Mouse (Mus musculus): ENCODE data around the gene Plagl1. TPM values are rescaled to one million over a fixed set of nuclear protein-coding genes. Genes with fewer than 3 reads are reported as not detected.

The Plagl1 gene
- polyA plus RNA-seq, 1 experiment from 2014 or later: 55.8 TPM

- no peak overlapping the region for H3K9ac ChIP-seq (replicated peaks; ENCODE audit: low read length)
- DNase-seq (no peak), ATAC-seq (ENCODE audit: low FRiP score, low TSS enrichment) (no peak)
- H3K36me3 ChIP-seq (ENCODE audit: control insufficient read depth, insufficient read depth, low read length): no peaks in the 10 kb centered on the region
- H3K4me3 ChIP-seq (replicated peaks; ENCODE audit: low read depth, low read length): no peak overlapping the region
- no peaks in the 10 kb centered on the region for H3K27me3 ChIP-seq (ENCODE audit: control insufficient read depth, insufficient read depth, low read length)
- H3K9me3 ChIP-seq (ENCODE audit: control insufficient read depth, low read length): no peaks in the 10 kb centered on the region
- 69% methylated on average over 4 of the region's 4 CpGs for WGBS
- no peak overlapping the region for H3K4me2 ChIP-seq (ENCODE audit: low read length)
- no peak overlapping the region for H3K27ac ChIP-seq (replicated peaks; ENCODE audit: low read depth, low read length)
- no peaks in the 10 kb centered on the region for H3K4me1 ChIP-seq (ENCODE audit: control insufficient read depth, insufficient read depth, low read length)
These were observed 42.1 kb downstream of the Plagl1 start for GRCm38 (mm10) chr10:13102360-13102759.

GRCm38 (mm10) chr10:13103838-13104237 lies 43.5 kb downstream of the Plagl1 start:
- peaks cover 11% of the 10 kb centered on the region for H3K4me1 ChIP-seq (ENCODE audit: control insufficient read depth, insufficient read depth, low read length)
- ATAC-seq (ENCODE audit: low FRiP score, low TSS enrichment) (no peak), DNase-seq (no peak)
- H3K27ac ChIP-seq (replicated peaks; ENCODE audit: low read depth, low read length): no peak overlapping the region
- no peak overlapping the region for H3K9ac ChIP-seq (replicated peaks; ENCODE audit: low read length)
- no peak overlapping the region for H3K4me2 ChIP-seq (ENCODE audit: low read length)
- H3K36me3 ChIP-seq (ENCODE audit: control insufficient read depth, insufficient read depth, low read length): no peaks in the 10 kb centered on the region
- H3K4me3 ChIP-seq (replicated peaks; ENCODE audit: low read depth, low read length): no peak overlapping the region
- no peaks in the 10 kb centered on the region for H3K27me3 ChIP-seq (ENCODE audit: control insufficient read depth, insufficient read depth, low read length)
- 92% methylated on average over 4 of the region's 4 CpGs for WGBS
- H3K9me3 ChIP-seq (ENCODE audit: control insufficient read depth, low read length): no peaks in the 10 kb centered on the region

- Histone ChIP-seq H3K27me3 (ENCODE audit: control insufficient read depth, insufficient read depth, low read length) (no peaks in the 10 kb centered on the region), H3K9ac (replicated peaks; ENCODE audit: low read length) (no peak overlapping the region), H3K9me3 (ENCODE audit: control insufficient read depth, low read length) (no peaks in the 10 kb centered on the region), H3K27ac (replicated peaks; ENCODE audit: low read depth, low read length) (peak overlapping the region; percentile 63; the same call in 1 of the 2 replicates), H3K4me3 (replicated peaks; ENCODE audit: low read depth, low read length) (no peak overlapping the region), H3K4me1 (ENCODE audit: control insufficient read depth, insufficient read depth, low read length) (peaks cover 19% of the 10 kb centered on the region), H3K4me2 (ENCODE audit: low read length) (no peak overlapping the region), H3K36me3 (ENCODE audit: control insufficient read depth, insufficient read depth, low read length) (no peaks in the 10 kb centered on the region)
- ATAC-seq (ENCODE audit: low FRiP score, low TSS enrichment) (no peak), DNase-seq (no peak)
- 60% methylated on average over 9 of the region's 9 CpGs for WGBS
These were observed 46.8 kb downstream of the Plagl1 start for GRCm38 (mm10) chr10:13106909-13107624.

- H3K27me3 ChIP-seq (ENCODE audit: control insufficient read depth, insufficient read depth, low read length): no peaks in the 10 kb centered on the region
- H3K36me3 ChIP-seq (ENCODE audit: control insufficient read depth, insufficient read depth, low read length): no peaks in the 10 kb centered on the region
- DNase-seq (peak; percentile 76), ATAC-seq (ENCODE audit: low FRiP score, low TSS enrichment) (peak; percentile 86)
- WGBS: 1% methylated on average over 7 of the region's 7 CpGs
- peak overlapping the region; percentile 63 for H3K27ac ChIP-seq (replicated peaks; ENCODE audit: low read depth, low read length)
- H3K9me3 ChIP-seq (ENCODE audit: control insufficient read depth, low read length): no peaks in the 10 kb centered on the region
- H3K4me1 ChIP-seq (ENCODE audit: control insufficient read depth, insufficient read depth, low read length): peaks cover 19% of the 10 kb centered on the region
- H3K4me3 ChIP-seq (replicated peaks; ENCODE audit: low read depth, low read length): no peak overlapping the region
- H3K4me2 ChIP-seq (ENCODE audit: low read length): no peak overlapping the region; the same call in 1 of the 2 replicates
- no peak overlapping the region for H3K9ac ChIP-seq (replicated peaks; ENCODE audit: low read length)
These were observed 47.8 kb downstream of the Plagl1 start for GRCm38 (mm10) chr10:13108021-13108548.

- Histone ChIP-seq H3K4me3 (replicated peaks; ENCODE audit: low read depth, low read length) (no peak overlapping the region), H3K27me3 (ENCODE audit: control insufficient read depth, insufficient read depth, low read length) (no peaks in the 10 kb centered on the region), H3K27ac (replicated peaks; ENCODE audit: low read depth, low read length) (peak overlapping the region; percentile 52), H3K36me3 (ENCODE audit: control insufficient read depth, insufficient read depth, low read length) (no peaks in the 10 kb centered on the region), H3K4me2 (ENCODE audit: low read length) (no peak overlapping the region), H3K9ac (replicated peaks; ENCODE audit: low read length) (no peak overlapping the region), H3K9me3 (ENCODE audit: control insufficient read depth, low read length) (no peaks in the 10 kb centered on the region), H3K4me1 (ENCODE audit: control insufficient read depth, insufficient read depth, low read length) (peaks cover 19% of the 10 kb centered on the region)
- DNase-seq: no peak
- no peak for ATAC-seq (ENCODE audit: low FRiP score, low TSS enrichment)
- 12% methylated on average over 4 of the region's 4 CpGs for WGBS
These were observed 48.5 kb downstream of the Plagl1 start for GRCm38 (mm10) chr10:13108847-13109246.

GRCm38 (mm10) chr10:13109781-13110180 lies 49.5 kb downstream of the Plagl1 start:
- no peak for DNase-seq
- ATAC-seq (ENCODE audit: low FRiP score, low TSS enrichment): no peak
- Histone ChIP-seq H3K4me1 (ENCODE audit: control insufficient read depth, insufficient read depth, low read length) (peaks cover 23% of the 10 kb centered on the region), H3K9ac (replicated peaks; ENCODE audit: low read length) (no peak overlapping the region; the same call in 1 of the 2 replicates), H3K9me3 (ENCODE audit: control insufficient read depth, low read length) (no peaks in the 10 kb centered on the region), H3K27ac (replicated peaks; ENCODE audit: low read depth, low read length) (0 out of 2 replicates have a peak overlapping the region, but pooled peaks have one; percentile 38), H3K4me3 (replicated peaks; ENCODE audit: low read depth, low read length) (no peak overlapping the region), H3K4me2 (ENCODE audit: low read length) (no peak overlapping the region), H3K27me3 (ENCODE audit: control insufficient read depth, insufficient read depth, low read length) (no peaks in the 10 kb centered on the region), H3K36me3 (ENCODE audit: control insufficient read depth, insufficient read depth, low read length) (no peaks in the 10 kb centered on the region)
- WGBS: 60% methylated on average over 1 of the region's 1 CpGs

GRCm38 (mm10) chr10:13112849-13113248 lies 52.5 kb downstream of the Plagl1 start:
- H3K27ac ChIP-seq (replicated peaks; ENCODE audit: low read depth, low read length): no peak overlapping the region
- no peak overlapping the region for H3K4me3 ChIP-seq (replicated peaks; ENCODE audit: low read depth, low read length)
- no peaks in the 10 kb centered on the region for H3K36me3 ChIP-seq (ENCODE audit: control insufficient read depth, insufficient read depth, low read length)
- H3K4me2 ChIP-seq (ENCODE audit: low read length): no peak overlapping the region
- no peak overlapping the region for H3K9ac ChIP-seq (replicated peaks; ENCODE audit: low read length)
- no peaks in the 10 kb centered on the region for H3K9me3 ChIP-seq (ENCODE audit: control insufficient read depth, low read length)
- 61% methylated on average over 3 of the region's 3 CpGs for WGBS
- no peak for DNase-seq
- no peaks in the 10 kb centered on the region for H3K27me3 ChIP-seq (ENCODE audit: control insufficient read depth, insufficient read depth, low read length)
- H3K4me1 ChIP-seq (ENCODE audit: control insufficient read depth, insufficient read depth, low read length): peaks cover 50% of the 10 kb centered on the region
- no peak for ATAC-seq (ENCODE audit: low FRiP score, low TSS enrichment)

GRCm38 (mm10) chr10:13113641-13114040 lies 53.3 kb downstream of the Plagl1 start:
- DNase-seq (no peak), ATAC-seq (ENCODE audit: low FRiP score, low TSS enrichment) (no peak)
- peaks cover 49% of the 10 kb centered on the region for H3K4me1 ChIP-seq (ENCODE audit: control insufficient read depth, insufficient read depth, low read length)
- no peaks in the 10 kb centered on the region for H3K9me3 ChIP-seq (ENCODE audit: control insufficient read depth, low read length)
- H3K9ac ChIP-seq (replicated peaks; ENCODE audit: low read length): no peak overlapping the region
- H3K4me2 ChIP-seq (ENCODE audit: low read length): no peak overlapping the region
- H3K27ac ChIP-seq (replicated peaks; ENCODE audit: low read depth, low read length): no peak overlapping the region
- H3K27me3 ChIP-seq (ENCODE audit: control insufficient read depth, insufficient read depth, low read length): no peaks in the 10 kb centered on the region
- 73% methylated on average over 4 of the region's 4 CpGs for WGBS
- no peaks in the 10 kb centered on the region for H3K36me3 ChIP-seq (ENCODE audit: control insufficient read depth, insufficient read depth, low read length)
- no peak overlapping the region for H3K4me3 ChIP-seq (replicated peaks; ENCODE audit: low read depth, low read length)

GRCm38 (mm10) chr10:13115030-13115429 lies 54.7 kb downstream of the Plagl1 start:
- Histone ChIP-seq H3K27ac (replicated peaks; ENCODE audit: low read depth, low read length) (peak overlapping the region; percentile 70), H3K9me3 (ENCODE audit: control insufficient read depth, low read length) (no peaks in the 10 kb centered on the region), H3K4me1 (ENCODE audit: control insufficient read depth, insufficient read depth, low read length) (peaks cover 44% of the 10 kb centered on the region), H3K27me3 (ENCODE audit: control insufficient read depth, insufficient read depth, low read length) (no peaks in the 10 kb centered on the region), H3K4me3 (replicated peaks; ENCODE audit: low read depth, low read length) (no peak overlapping the region), H3K4me2 (ENCODE audit: low read length) (peak overlapping the region; percentile 26; the same call in 1 of the 2 replicates), H3K36me3 (ENCODE audit: control insufficient read depth, insufficient read depth, low read length) (no peaks in the 10 kb centered on the region), H3K9ac (replicated peaks; ENCODE audit: low read length) (no peak overlapping the region)
- peak; percentile 64 for DNase-seq
- 3% methylated on average over 4 of the region's 4 CpGs for WGBS
- peak; percentile 72 for ATAC-seq (ENCODE audit: low FRiP score, low TSS enrichment)

Data from midbrain, embryonic 14.5 days (tissue).